Mouse (Mus musculus) layer of hippocampus, adult 6 months (tissue): ENCODE data around the gene Myocd. TPM values are rescaled to one million over a fixed set of nuclear protein-coding genes. Genes with fewer than 3 reads are reported as not detected.

Source experiments
- long read RNA-seq, 2 experiments: library from polyadenylated mRNA; unstranded; transcript quantifications; one replicate each; pipeline ENCODE4 v2.0.0; 2019 to 2020
- polyA plus RNA-seq: library from polyadenylated mRNA; unstranded; fragments of <200 nt; fragmentation: Nextera tagmentation; gene quantifications from 2 replicates; pipeline ENCODE4 v1.2.3, GENCODE M21; 2021

The Myocd gene
- 0.20 and 0.48 TPM in 2 replicates for polyA plus RNA-seq
- long read RNA-seq, experiment 1 = 0 reads
- long read RNA-seq, experiment 2 = 0 reads

GRCm38 (mm10) chr11:65269851-65270473 is at the start of gene Myocd:
Gene Myocd (minus strand): TSS chr11:65269989.

DNA sequence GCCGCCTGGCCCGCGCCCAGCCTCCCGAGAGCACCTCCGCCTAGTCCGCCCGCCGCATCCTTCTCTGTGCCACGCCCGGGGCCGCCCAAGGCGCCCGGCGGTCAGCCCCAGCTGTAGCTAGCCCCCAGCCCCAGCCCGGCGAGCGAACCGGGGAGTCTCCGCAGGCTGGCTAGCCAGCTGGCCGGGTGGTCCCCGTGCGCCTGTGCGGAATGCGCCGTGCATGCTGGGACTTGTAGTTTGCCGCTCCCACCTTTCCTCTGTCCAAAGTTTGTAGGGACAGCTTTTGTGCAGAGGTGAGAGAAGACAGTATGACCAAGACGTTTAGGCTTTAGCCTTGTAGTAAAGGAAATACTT is 107.0 kb downstream of the Myocd start, which contains the start of gene Arhgap44:
TSS of gene Arhgap44 (minus strand) at position 195 of the 354 bp plus-strand sequence.

GRCm38 (mm10) chr11:65159791-65160190 is 110.0 kb downstream of the Myocd start, which contains the start of gene 1700086D15Rik:
Gene 1700086D15Rik (minus strand): TSS chr11:65159891.

Other genes starting within 250 kb of the Myocd start
- not detected in 2 replicates for gene 1700086D15Rik, start 110.1 kb downstream of the Myocd start, polyA plus RNA-seq
- gene Arhgap44, start 107.0 kb downstream of the Myocd start, polyA plus RNA-seq = 80.7 and 92.9 TPM in 2 replicates